Mouse (Mus musculus) heart, postnatal 0 days (tissue): ENCODE measurements around the gene Fer. TPM values are rescaled to one million over a fixed set of nuclear protein-coding genes. Genes with fewer than 3 reads are reported as not detected.

Experiments used
- ATAC-seq: fragments of 200-750 bp; cut with Nextera tagmentation; 2 replicates; pipeline ENCODE4 v1.8.0; 2017; ENCODE audit warnings: low read depth, moderate number of reproducible peaks, moderate library complexity; ENCODE audit not compliant: insufficient read depth
- DNase-seq: peaks from one replicate; pipeline ENCODE4 v3.0.0-alpha.2; 2016; ENCODE audit warnings: low spot score
- H3K27ac ChIP-seq: fragments of 300-500 bp; sonication (generic); 2 replicates; pipeline ENCODE4 v1.5.1; 2014; ENCODE audit warnings: low read depth, mild to moderate bottlenecking
- H3K27me3 ChIP-seq: fragments of 300-500 bp; sonication (generic); 2 replicates; pipeline ENCODE4 v1.6.1; 2014; ENCODE audit warnings: low read length, mixed read lengths; ENCODE audit not compliant: control insufficient read depth, insufficient read depth
- H3K36me3 ChIP-seq: fragments of 300-500 bp; sonication (generic); replicated peaks from 2 replicates; pipeline ENCODE4 v1.6.1; 2014; ENCODE audit warnings: low read length, mixed read lengths; ENCODE audit not compliant: control insufficient read depth, insufficient read depth
- H3K4me1 ChIP-seq: fragments of 300-500 bp; sonication (generic); 2 replicates; pipeline ENCODE4 v1.6.1; 2014; ENCODE audit warnings: antibody characterized with exemption; ENCODE audit not compliant: control insufficient read depth, insufficient read depth
- H3K4me2 ChIP-seq: fragments of 300-500 bp; sonication (generic); 2 replicates; pipeline ENCODE4 v1.6.1; 2014; ENCODE audit warnings: low read depth, mild to moderate bottlenecking, low read length, moderate library complexity
- H3K4me3 ChIP-seq: fragments of 300-500 bp; sonication (generic); 2 replicates; pipeline ENCODE4 v1.5.1; 2014; ENCODE audit warnings: low read depth, low read length
- H3K9ac ChIP-seq: fragments of 300-500 bp; sonication (generic); replicated peaks from 2 replicates; pipeline ENCODE4 v1.6.1; 2014; ENCODE audit warnings: low read depth, low read length, mixed read lengths
- H3K9me3 ChIP-seq: fragments of 300-500 bp; sonication (generic); replicated peaks from 2 replicates; pipeline ENCODE4 v1.6.1; 2016; ENCODE audit warnings: low read length; ENCODE audit not compliant: control insufficient read depth
- CTCF ChIP-seq: IDR thresholded peaks from 2 replicates; pipeline ENCODE4 v1.5.1; 2016; ENCODE audit warnings: antibody characterized with exemption, control low read depth, low read depth
- EP300 ChIP-seq: IDR thresholded peaks from 2 replicates; pipeline ENCODE4 v1.6.1; 2016; ENCODE audit warnings: antibody characterized with exemption, low read depth
- WGBS: fragments of 180-500 bp; shearing (Covaris S2); extraction: QIAGEN DNeasy Blood & Tissue Kit; methylation state at CpG from one replicate; pipeline ENCODE4 v1.1.7; 2014; 5-methylcytosine and 5-hydroxymethylcytosine counted together
- polyA plus RNA-seq: library from polyadenylated mRNA; unstranded; fragments of >200 nt; fragmentation: Nextera tagmentation; extraction: Ambion mirVana; gene quantifications from 2 replicates; pipeline ENCODE4 v1.2.1, GENCODE M21; 2015
- total RNA-seq: library from RNA; depleted of rRNA; stranded (reverse); fragments of >200 nt; gene quantifications from 2 replicates; pipeline ENCODE4 v1.2.3, GENCODE M21; 2014; ENCODE audit warnings: low replicate concordance

The Fer gene
- total and polyA plus RNA-seq, 2 experiments from 2014 or later, result 12.4 to 16.2 TPM

- Histone ChIP-seq H3K9ac (no peak overlapping the region), H3K9me3 (no peaks in the 10 kb centered on the region), H3K36me3 (peaks cover 12% of the 10 kb centered on the region), H3K4me3 (no peak overlapping the region), H3K4me1 (0 out of 2 replicates have a peak, but pooled peaks cover 3% of the 10 kb centered on the region), H3K4me2 (no peak overlapping the region), H3K27ac (no peak overlapping the region), H3K27me3 (no peaks in the 10 kb centered on the region)
- DNase-seq, result no peak
- no peak for ATAC-seq
- TF ChIP-seq EP300 (no peak), CTCF (no peak)
Observed at GRCm38 (mm10) chr17:64041771-64042170, 178.9 kb downstream of the Fer start.

- Histone ChIP-seq H3K27ac (no peak overlapping the region), H3K36me3 (no peaks in the 10 kb centered on the region), H3K4me2 (no peak overlapping the region), H3K9me3 (no peaks in the 10 kb centered on the region), H3K27me3 (no peaks in the 10 kb centered on the region), H3K4me1 (0 out of 2 replicates have a peak, but pooled peaks cover 3% of the 10 kb centered on the region), H3K9ac (no peak overlapping the region), H3K4me3 (no peak overlapping the region)
- WGBS, result 66% methylated on average over 7 of the region's 7 CpGs
- TF ChIP-seq EP300 (no peak), CTCF (no peak)
- DNase-seq (no peak), ATAC-seq (no peak)
Observed at GRCm38 (mm10) chr17:64045326-64045725, 182.5 kb downstream of the Fer start.

GRCm38 (mm10) chr17:64046557-64046956 lies 183.7 kb downstream of the Fer start:
- DNase-seq (no peak), ATAC-seq (no peak)
- WGBS, result 90% methylated on average over 3 of the region's 3 CpGs
- Histone ChIP-seq H3K9ac (no peak overlapping the region), H3K36me3 (no peaks in the 10 kb centered on the region), H3K27ac (no peak overlapping the region), H3K4me2 (no peak overlapping the region), H3K27me3 (no peaks in the 10 kb centered on the region), H3K4me1 (0 out of 2 replicates have a peak, but pooled peaks cover 3% of the 10 kb centered on the region), H3K4me3 (no peak overlapping the region), H3K9me3 (no peaks in the 10 kb centered on the region)
- TF ChIP-seq EP300 (no peak), CTCF (no peak)

- 89% methylated on average over 5 of the region's 5 CpGs for WGBS
- no peak overlapping the region for H3K9ac ChIP-seq
- H3K27me3 ChIP-seq, result no peaks in the 10 kb centered on the region
- TF ChIP-seq CTCF (no peak), EP300 (no peak)
- ATAC-seq (no peak), DNase-seq (no peak)
- no peaks in the 10 kb centered on the region for H3K9me3 ChIP-seq
- H3K4me2 ChIP-seq, result no peak overlapping the region
- no peak overlapping the region for H3K27ac ChIP-seq
- H3K4me1 ChIP-seq, result 0 out of 2 replicates have a peak, but pooled peaks cover 8% of the 10 kb centered on the region
- no peaks in the 10 kb centered on the region for H3K36me3 ChIP-seq
- H3K4me3 ChIP-seq, result no peak overlapping the region
Observed at GRCm38 (mm10) chr17:64050911-64051310, 188.0 kb downstream of the Fer start.

GRCm38 (mm10) chr17:64053636-64054035 lies 190.8 kb downstream of the Fer start:
- Histone ChIP-seq H3K9me3 (no peaks in the 10 kb centered on the region), H3K4me2 (no peak overlapping the region), H3K36me3 (no peaks in the 10 kb centered on the region), H3K9ac (no peak overlapping the region), H3K4me3 (no peak overlapping the region), H3K4me1 (0 out of 2 replicates have a peak, but pooled peaks cover 5% of the 10 kb centered on the region), H3K27me3 (no peaks in the 10 kb centered on the region), H3K27ac (no peak overlapping the region)
- no peak for ATAC-seq
- WGBS, result 73% methylated on average over 11 of the region's 11 CpGs
- no peak for DNase-seq
- TF ChIP-seq EP300 (no peak), CTCF (no peak)

GRCm38 (mm10) chr17:64060529-64060928 lies 197.7 kb downstream of the Fer start:
- no peak for DNase-seq
- no peaks in the 10 kb centered on the region for H3K36me3 ChIP-seq
- no peak overlapping the region for H3K9ac ChIP-seq
- TF ChIP-seq EP300 (no peak), CTCF (no peak)
- H3K4me1 ChIP-seq, result peaks cover 6% of the 10 kb centered on the region; the same call in 1 of the 2 replicates
- H3K27ac ChIP-seq, result no peak overlapping the region
- 0 out of 2 replicates have a peak, but pooled peaks have one; percentile 36 for ATAC-seq
- no peak overlapping the region for H3K4me2 ChIP-seq
- no peak overlapping the region for H3K4me3 ChIP-seq
- H3K27me3 ChIP-seq, result no peaks in the 10 kb centered on the region
- H3K9me3 ChIP-seq, result no peaks in the 10 kb centered on the region
